Mouse (Mus musculus): ENCODE data around the gene Pepd. TPM values are rescaled to one million over a fixed set of nuclear protein-coding genes. Genes with fewer than 3 reads are reported as not detected.

The Pepd gene
- polyA plus RNA-seq, 1 experiment from 2014 or later: 57.8 TPM

GRCm38 (mm10) chr7:34983702-34984475 lies 71.7 kb downstream of the Pepd start:
- WGBS: 75% methylated on average over 4 of the region's 4 CpGs
- no peak overlapping the region for H3K9ac ChIP-seq (ENCODE audit: low read depth, low read length)
- no peak for DNase-seq (ENCODE audit: low spot score)
- no peaks in the 10 kb centered on the region for H3K9me3 ChIP-seq (ENCODE audit: control insufficient read depth, low read length)
- ATAC-seq (ENCODE audit: low FRiP score): no peak
- no peaks in the 10 kb centered on the region for H3K4me1 ChIP-seq (replicated peaks; ENCODE audit: control insufficient read depth, insufficient read depth, low read length)
- H3K4me2 ChIP-seq (replicated peaks; ENCODE audit: low read depth, low read length): no peak overlapping the region
- H3K4me3 ChIP-seq (ENCODE audit: low read depth, low read length): no peak overlapping the region
- H3K27ac ChIP-seq (ENCODE audit: low read depth, low read length): no peak overlapping the region
- no peaks in the 10 kb centered on the region for H3K36me3 ChIP-seq (ENCODE audit: control insufficient read depth, insufficient read depth, low read length)
- no peaks in the 10 kb centered on the region for H3K27me3 ChIP-seq (ENCODE audit: control insufficient read depth, insufficient read depth, low read length)

GRCm38 (mm10) chr7:34984526-34985133 lies 72.5 kb downstream of the Pepd start:
- H3K4me1 ChIP-seq (replicated peaks; ENCODE audit: control insufficient read depth, insufficient read depth, low read length): no peaks in the 10 kb centered on the region
- H3K9me3 ChIP-seq (ENCODE audit: control insufficient read depth, low read length): no peaks in the 10 kb centered on the region
- DNase-seq (ENCODE audit: low spot score) (no peak), ATAC-seq (ENCODE audit: low FRiP score) (no peak)
- WGBS: 58% methylated on average over 11 of the region's 11 CpGs
- no peak overlapping the region for H3K4me2 ChIP-seq (replicated peaks; ENCODE audit: low read depth, low read length)
- no peaks in the 10 kb centered on the region for H3K36me3 ChIP-seq (ENCODE audit: control insufficient read depth, insufficient read depth, low read length)
- no peak overlapping the region for H3K9ac ChIP-seq (ENCODE audit: low read depth, low read length)
- H3K27me3 ChIP-seq (ENCODE audit: control insufficient read depth, insufficient read depth, low read length): no peaks in the 10 kb centered on the region
- H3K27ac ChIP-seq (ENCODE audit: low read depth, low read length): no peak overlapping the region
- no peak overlapping the region for H3K4me3 ChIP-seq (ENCODE audit: low read depth, low read length)

- Histone ChIP-seq H3K9ac (ENCODE audit: low read depth, low read length) (no peak overlapping the region), H3K4me2 (replicated peaks; ENCODE audit: low read depth, low read length) (no peak overlapping the region), H3K9me3 (ENCODE audit: control insufficient read depth, low read length) (no peaks in the 10 kb centered on the region), H3K27ac (ENCODE audit: low read depth, low read length) (0 out of 2 replicates have a peak overlapping the region, but pooled peaks have one; percentile 36), H3K4me1 (replicated peaks; ENCODE audit: control insufficient read depth, insufficient read depth, low read length) (no peaks in the 10 kb centered on the region), H3K27me3 (ENCODE audit: control insufficient read depth, insufficient read depth, low read length) (no peaks in the 10 kb centered on the region), H3K4me3 (ENCODE audit: low read depth, low read length) (no peak overlapping the region), H3K36me3 (ENCODE audit: control insufficient read depth, insufficient read depth, low read length) (no peaks in the 10 kb centered on the region)
- 79% methylated on average over 9 of the region's 9 CpGs for WGBS
- ATAC-seq (ENCODE audit: low FRiP score) (no peak), DNase-seq (ENCODE audit: low spot score) (no peak)
Observed at GRCm38 (mm10) chr7:34985216-34985615, 73.0 kb downstream of the Pepd start.

- Histone ChIP-seq H3K4me1 (replicated peaks; ENCODE audit: control insufficient read depth, insufficient read depth, low read length) (no peaks in the 10 kb centered on the region), H3K36me3 (ENCODE audit: control insufficient read depth, insufficient read depth, low read length) (no peaks in the 10 kb centered on the region), H3K4me2 (replicated peaks; ENCODE audit: low read depth, low read length) (no peak overlapping the region), H3K9me3 (ENCODE audit: control insufficient read depth, low read length) (no peaks in the 10 kb centered on the region), H3K4me3 (ENCODE audit: low read depth, low read length) (no peak overlapping the region), H3K9ac (ENCODE audit: low read depth, low read length) (no peak overlapping the region), H3K27me3 (ENCODE audit: control insufficient read depth, insufficient read depth, low read length) (no peaks in the 10 kb centered on the region), H3K27ac (ENCODE audit: low read depth, low read length) (0 out of 2 replicates have a peak overlapping the region, but pooled peaks have one; percentile 36)
- DNase-seq (ENCODE audit: low spot score): no peak
- ATAC-seq (ENCODE audit: low FRiP score): no peak
Observed at GRCm38 (mm10) chr7:34985646-34986045, 73.5 kb downstream of the Pepd start.

- no peaks in the 10 kb centered on the region for H3K36me3 ChIP-seq (ENCODE audit: control insufficient read depth, insufficient read depth, low read length)
- H3K4me3 ChIP-seq (ENCODE audit: low read depth, low read length): no peak overlapping the region
- no peak for DNase-seq (ENCODE audit: low spot score)
- no peak for ATAC-seq (ENCODE audit: low FRiP score)
- H3K27me3 ChIP-seq (ENCODE audit: control insufficient read depth, insufficient read depth, low read length): no peaks in the 10 kb centered on the region
- 68% methylated on average over 7 of the region's 7 CpGs for WGBS
- H3K9ac ChIP-seq (ENCODE audit: low read depth, low read length): no peak overlapping the region
- no peaks in the 10 kb centered on the region for H3K4me1 ChIP-seq (replicated peaks; ENCODE audit: control insufficient read depth, insufficient read depth, low read length)
- H3K27ac ChIP-seq (ENCODE audit: low read depth, low read length): no peak overlapping the region
- no peaks in the 10 kb centered on the region for H3K9me3 ChIP-seq (ENCODE audit: control insufficient read depth, low read length)
- H3K4me2 ChIP-seq (replicated peaks; ENCODE audit: low read depth, low read length): no peak overlapping the region
Observed at GRCm38 (mm10) chr7:34986575-34987150, 74.5 kb downstream of the Pepd start.

- no peak overlapping the region for H3K27ac ChIP-seq (ENCODE audit: low read depth, low read length)
- no peak overlapping the region for H3K4me3 ChIP-seq (ENCODE audit: low read depth, low read length)
- H3K9ac ChIP-seq (ENCODE audit: low read depth, low read length): no peak overlapping the region
- no peaks in the 10 kb centered on the region for H3K27me3 ChIP-seq (ENCODE audit: control insufficient read depth, insufficient read depth, low read length)
- H3K4me1 ChIP-seq (replicated peaks; ENCODE audit: control insufficient read depth, insufficient read depth, low read length): no peaks in the 10 kb centered on the region
- no peak overlapping the region for H3K4me2 ChIP-seq (replicated peaks; ENCODE audit: low read depth, low read length)
- DNase-seq (ENCODE audit: low spot score): no peak
- H3K9me3 ChIP-seq (ENCODE audit: control insufficient read depth, low read length): no peaks in the 10 kb centered on the region
- H3K36me3 ChIP-seq (ENCODE audit: control insufficient read depth, insufficient read depth, low read length): no peaks in the 10 kb centered on the region
- WGBS: 57% methylated on average over 6 of the region's 6 CpGs
- ATAC-seq (ENCODE audit: low FRiP score): no peak
Observed at GRCm38 (mm10) chr7:34987258-34987657, 75.1 kb downstream of the Pepd start.

GRCm38 (mm10) chr7:34988488-34988887 lies 76.3 kb downstream of the Pepd start:
- ATAC-seq (ENCODE audit: low FRiP score) (no peak), DNase-seq (ENCODE audit: low spot score) (no peak)
- no peak overlapping the region for H3K27ac ChIP-seq (ENCODE audit: low read depth, low read length)
- WGBS: 77% methylated on average over 3 of the region's 3 CpGs
- no peak overlapping the region for H3K4me2 ChIP-seq (replicated peaks; ENCODE audit: low read depth, low read length)
- H3K9me3 ChIP-seq (ENCODE audit: control insufficient read depth, low read length): no peaks in the 10 kb centered on the region
- H3K9ac ChIP-seq (ENCODE audit: low read depth, low read length): no peak overlapping the region
- no peaks in the 10 kb centered on the region for H3K36me3 ChIP-seq (ENCODE audit: control insufficient read depth, insufficient read depth, low read length)
- H3K4me1 ChIP-seq (replicated peaks; ENCODE audit: control insufficient read depth, insufficient read depth, low read length): no peaks in the 10 kb centered on the region
- no peaks in the 10 kb centered on the region for H3K27me3 ChIP-seq (ENCODE audit: control insufficient read depth, insufficient read depth, low read length)
- no peak overlapping the region for H3K4me3 ChIP-seq (ENCODE audit: low read depth, low read length)

- DNase-seq (ENCODE audit: low spot score) (no peak), ATAC-seq (ENCODE audit: low FRiP score) (no peak)
- Histone ChIP-seq H3K27ac (ENCODE audit: low read depth, low read length) (no peak overlapping the region), H3K4me3 (ENCODE audit: low read depth, low read length) (no peak overlapping the region), H3K36me3 (ENCODE audit: control insufficient read depth, insufficient read depth, low read length) (no peaks in the 10 kb centered on the region), H3K27me3 (ENCODE audit: control insufficient read depth, insufficient read depth, low read length) (no peaks in the 10 kb centered on the region), H3K9me3 (ENCODE audit: control insufficient read depth, low read length) (no peaks in the 10 kb centered on the region), H3K9ac (ENCODE audit: low read depth, low read length) (no peak overlapping the region), H3K4me2 (replicated peaks; ENCODE audit: low read depth, low read length) (no peak overlapping the region), H3K4me1 (replicated peaks; ENCODE audit: control insufficient read depth, insufficient read depth, low read length) (no peaks in the 10 kb centered on the region; the same call in 1 of the 2 replicates)
- 91% methylated on average over 6 of the region's 6 CpGs for WGBS
Observed at GRCm38 (mm10) chr7:34991731-34992246, 79.6 kb downstream of the Pepd start.
